Mouse (Mus musculus): ENCODE data around the gene Tbx20.
A peak's percentile ranks its signal among the peaks of the same experiment; 100 is the strongest.

The Tbx20 gene

DNA sequence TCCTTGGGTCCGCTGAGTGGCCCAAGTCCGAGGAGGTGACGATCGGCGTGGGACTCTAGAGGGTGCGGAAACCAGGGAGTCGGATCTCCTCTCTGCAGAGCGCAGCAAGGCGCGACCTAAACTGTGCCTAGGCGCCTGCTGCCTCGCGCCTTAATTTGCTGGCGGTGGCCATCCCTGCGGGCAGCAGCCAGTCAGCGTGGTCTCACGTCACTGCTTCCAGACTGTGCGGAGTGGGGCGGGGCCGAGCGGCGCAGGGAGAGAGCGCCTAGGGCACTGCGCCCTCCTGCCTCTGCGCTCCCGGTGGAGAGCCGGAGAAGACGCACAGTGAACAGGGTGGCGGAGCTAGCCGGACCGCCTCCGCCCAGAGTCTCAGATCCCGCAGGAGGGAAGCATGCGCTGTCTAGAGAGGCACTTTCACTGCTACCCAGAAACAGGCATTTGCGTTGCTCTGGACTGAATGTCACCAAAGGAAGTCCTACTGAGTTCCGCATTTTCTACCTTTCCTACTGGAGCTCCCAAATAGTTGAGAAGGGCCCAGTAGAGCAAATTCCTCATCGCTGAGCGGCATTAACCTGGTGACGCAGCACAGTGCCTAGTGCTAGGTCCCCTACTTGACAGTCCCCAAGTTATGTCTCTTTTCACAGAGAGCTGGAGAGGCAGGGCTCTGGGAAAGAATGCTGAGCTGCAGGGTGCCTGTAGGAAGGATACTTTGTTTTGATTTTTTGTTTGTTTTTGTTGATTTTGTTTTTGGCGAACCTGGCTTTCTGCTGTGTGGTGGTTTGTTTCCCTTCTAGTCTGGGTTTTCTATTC lies at the start of gene Tbx20:
Gene Tbx20 (minus strand): TSS at position 144 of the 810 bp plus-strand sequence.
- peak; percentile 92 for DNase-seq (ENCODE audit: low spot score)

GRCm38 (mm10) chr9:24818511-24818910 lies 44.4 kb upstream of the Tbx20 start:
- no peak for DNase-seq (ENCODE audit: low spot score)

DNA sequence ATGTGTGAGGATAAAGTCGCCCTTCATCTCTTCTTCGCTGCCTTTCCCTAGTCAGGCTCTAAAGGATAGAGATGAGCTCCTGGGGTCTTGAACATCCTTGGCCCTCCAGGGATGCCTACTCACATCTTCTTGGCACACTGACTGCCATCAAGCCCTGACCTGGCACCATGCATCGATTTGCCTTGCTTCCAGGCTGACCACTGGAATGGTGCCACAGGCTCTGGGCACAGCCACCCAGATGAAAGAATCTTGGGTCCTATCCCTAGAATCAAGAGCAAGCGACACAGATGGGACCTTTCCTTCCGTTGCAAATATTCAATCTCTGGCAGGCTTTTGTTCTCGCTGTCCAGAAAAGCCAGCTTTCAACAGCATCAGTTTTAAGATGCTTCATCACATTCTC lies 38.4 kb upstream of the Tbx20 start:
- no peak for DNase-seq (ENCODE audit: low spot score)

DNA sequence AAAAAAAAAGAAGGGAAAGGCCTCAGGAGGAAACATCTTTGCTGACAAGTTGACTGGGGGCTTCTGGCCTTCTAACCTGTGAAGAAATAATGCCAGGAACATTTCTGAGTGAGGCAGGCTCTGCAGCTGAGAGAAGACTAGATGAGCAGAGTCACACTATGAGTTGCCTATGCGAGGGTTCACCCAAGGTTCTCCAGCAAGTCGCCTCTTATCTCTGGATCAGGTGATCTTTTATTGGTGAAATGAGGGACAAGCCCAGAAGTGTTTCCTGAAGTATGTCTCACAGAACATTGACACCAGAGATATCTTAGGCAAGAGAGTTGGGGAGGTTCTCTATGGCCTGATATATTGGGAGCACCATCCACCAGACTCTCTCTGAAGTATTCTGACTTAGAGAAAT lies 18.0 kb upstream of the Tbx20 start:
- no peak for DNase-seq (ENCODE audit: low spot score)

GRCm38 (mm10) chr9:24789396-24789795 lies 15.3 kb upstream of the Tbx20 start:
- DNase-seq (ENCODE audit: low spot score) = no peak

- no peak for DNase-seq (ENCODE audit: low spot score)
Measured at GRCm38 (mm10) chr9:24782338-24782737, 8.2 kb upstream of the Tbx20 start.

GRCm38 (mm10) chr9:24780929-24781441 lies 6.9 kb upstream of the Tbx20 start:
- no peak for DNase-seq (ENCODE audit: low spot score)

DNA sequence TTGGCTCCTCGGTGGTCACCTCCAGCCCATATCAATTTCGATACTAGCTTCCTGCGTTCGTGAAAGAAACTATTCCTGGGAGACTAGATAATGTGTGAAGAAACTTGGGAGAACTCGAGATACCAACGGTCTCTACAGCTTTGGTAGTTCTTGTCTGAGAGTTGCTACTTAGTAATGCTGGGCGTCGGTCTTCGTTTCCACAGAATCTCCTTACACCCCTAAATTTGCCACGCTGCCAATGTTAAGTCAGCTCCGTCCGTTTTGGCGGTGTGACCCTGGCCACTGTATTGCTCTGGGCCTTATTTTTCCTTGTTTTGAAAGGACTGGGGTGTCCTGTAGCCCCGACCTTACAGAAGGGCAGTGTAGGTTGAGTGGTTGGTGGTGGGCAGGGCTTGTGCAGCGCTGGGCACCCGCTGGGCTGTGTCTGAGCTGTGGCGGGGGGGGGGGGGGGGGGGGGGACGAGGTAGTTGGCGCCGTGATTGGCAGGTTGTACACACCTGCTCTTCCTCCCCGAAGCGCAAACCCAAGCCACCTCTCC lies 6.4 kb upstream of the Tbx20 start:
- no peak for DNase-seq (ENCODE audit: low spot score)

GRCm38 (mm10) chr9:24779975-24780374 lies 5.9 kb upstream of the Tbx20 start:
- DNase-seq (ENCODE audit: low spot score) = no peak

- DNase-seq (ENCODE audit: low spot score) = no peak
Measured at GRCm38 (mm10) chr9:24778571-24778970, 4.5 kb upstream of the Tbx20 start.

DNA sequence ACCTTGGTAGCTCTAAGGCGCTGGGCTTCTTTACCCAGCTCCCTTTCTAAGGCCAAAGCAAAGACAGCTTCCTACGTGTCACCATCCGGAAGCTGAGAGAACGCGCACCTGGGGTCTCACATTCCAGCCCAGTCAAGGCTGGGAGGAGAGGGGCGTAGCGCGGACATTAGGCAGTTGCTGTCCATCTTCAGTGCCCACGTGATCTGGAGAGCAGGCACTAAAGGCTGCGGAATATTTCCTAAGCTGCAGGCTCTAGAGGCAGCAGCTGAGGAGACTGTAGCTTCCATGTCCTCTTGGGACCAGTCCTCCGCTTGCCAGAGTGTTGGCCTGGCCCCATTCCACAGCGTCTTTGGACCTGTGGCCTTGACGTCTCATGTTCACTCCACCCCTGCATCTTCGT lies 3.9 kb upstream of the Tbx20 start:
- DNase-seq (ENCODE audit: low spot score) = peak; percentile 60

DNA sequence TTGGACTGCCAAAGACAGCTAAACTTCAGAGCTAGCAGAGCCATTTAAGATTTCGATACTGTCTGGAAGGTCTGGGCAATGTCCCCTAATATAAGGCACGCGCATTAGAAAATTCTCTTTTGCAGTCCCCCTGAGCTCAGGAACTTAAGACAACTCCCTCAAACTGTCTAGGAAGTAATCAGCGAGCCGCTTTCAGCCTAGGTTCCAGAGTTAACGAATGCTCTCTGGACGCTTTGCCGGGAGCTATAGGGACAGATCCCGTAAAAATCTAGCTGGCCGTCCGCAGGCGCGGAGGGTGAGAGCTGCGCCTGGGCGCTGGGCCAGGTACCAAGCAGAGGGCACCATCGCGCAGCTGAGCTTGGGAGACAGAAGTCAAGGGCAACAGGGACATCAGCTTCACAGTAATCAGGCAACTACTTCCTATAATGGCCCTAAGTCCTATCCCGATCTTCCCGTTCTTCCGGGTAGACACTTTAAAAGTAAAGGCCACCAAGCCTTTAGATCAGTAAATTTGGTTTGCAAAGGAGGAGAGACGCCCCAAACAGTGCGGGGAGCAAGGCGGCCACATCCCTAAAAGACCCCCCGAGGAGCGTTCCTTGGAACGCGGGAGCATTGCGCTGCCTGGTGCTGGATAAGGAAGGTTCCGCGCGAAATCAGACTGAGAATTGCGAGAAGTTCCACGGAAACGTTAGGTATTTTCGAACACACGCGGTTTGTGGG lies 3.2 kb upstream of the Tbx20 start:
- peak; percentile 62 for DNase-seq (ENCODE audit: low spot score)

GRCm38 (mm10) chr9:24776487-24776886 lies 2.4 kb upstream of the Tbx20 start:
- peak; percentile 17 for DNase-seq (ENCODE audit: low spot score)

- DNase-seq (ENCODE audit: low spot score) = no peak
Measured at GRCm38 (mm10) chr9:24775567-24775966, 1.5 kb upstream of the Tbx20 start.

GRCm38 (mm10) chr9:24775001-24775400 lies 898 bp upstream of the Tbx20 start:
- no peak for DNase-seq (ENCODE audit: low spot score)

DNA sequence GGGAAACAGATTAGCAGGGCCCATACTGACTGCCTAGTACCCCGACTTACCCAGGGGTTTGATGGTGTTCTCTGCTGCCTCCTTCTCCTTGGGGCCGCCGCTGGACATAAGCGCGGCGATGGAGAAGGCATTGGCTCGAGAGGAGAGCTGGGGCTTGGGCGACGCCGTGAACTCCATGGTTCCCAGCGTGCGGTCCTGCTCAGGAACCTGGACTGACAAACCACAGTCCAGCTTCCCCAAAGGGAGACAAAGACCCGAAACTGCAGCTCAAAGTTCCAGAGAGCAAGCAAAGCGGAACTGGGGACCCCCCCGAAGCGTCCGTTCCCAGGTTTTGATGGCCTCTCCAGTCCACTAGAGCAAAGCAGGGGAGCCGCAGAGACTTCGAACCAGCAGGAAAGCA lies 434 bp downstream of the Tbx20 start:
- peak; percentile 13 for DNase-seq (ENCODE audit: low spot score)

- DNase-seq (ENCODE audit: low spot score) = no peak
Measured at GRCm38 (mm10) chr9:24773171-24773570, 932 bp downstream of the Tbx20 start.

- DNase-seq (ENCODE audit: low spot score) = no peak
Measured at GRCm38 (mm10) chr9:24772431-24773120, 1.5 kb downstream of the Tbx20 start.

GRCm38 (mm10) chr9:24771713-24772112 lies 2.4 kb downstream of the Tbx20 start:
- DNase-seq (ENCODE audit: low spot score) = no peak

DNA sequence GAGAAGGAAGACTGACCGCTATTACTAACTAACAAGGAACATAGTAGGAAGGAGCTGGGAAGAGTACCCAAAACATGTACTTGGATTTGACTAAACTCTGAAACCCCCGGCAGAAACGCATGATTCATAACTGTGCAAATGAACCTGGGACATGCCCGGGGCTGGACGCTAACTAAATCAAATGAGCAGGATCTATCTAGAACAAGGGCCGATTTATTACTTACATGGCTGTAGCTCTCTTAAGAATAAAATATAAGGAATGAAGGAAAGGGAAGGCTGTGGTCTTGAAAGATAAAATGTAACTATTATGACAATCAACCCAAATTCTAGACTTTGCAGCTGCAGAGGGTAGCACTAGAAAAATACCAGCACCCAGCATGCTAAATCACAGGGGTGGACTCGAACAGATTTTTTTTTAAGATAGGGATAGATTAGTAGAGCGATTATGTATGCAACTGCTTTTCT lies 3.1 kb downstream of the Tbx20 start:
- peak; percentile 17 for DNase-seq (ENCODE audit: low spot score)

DNA sequence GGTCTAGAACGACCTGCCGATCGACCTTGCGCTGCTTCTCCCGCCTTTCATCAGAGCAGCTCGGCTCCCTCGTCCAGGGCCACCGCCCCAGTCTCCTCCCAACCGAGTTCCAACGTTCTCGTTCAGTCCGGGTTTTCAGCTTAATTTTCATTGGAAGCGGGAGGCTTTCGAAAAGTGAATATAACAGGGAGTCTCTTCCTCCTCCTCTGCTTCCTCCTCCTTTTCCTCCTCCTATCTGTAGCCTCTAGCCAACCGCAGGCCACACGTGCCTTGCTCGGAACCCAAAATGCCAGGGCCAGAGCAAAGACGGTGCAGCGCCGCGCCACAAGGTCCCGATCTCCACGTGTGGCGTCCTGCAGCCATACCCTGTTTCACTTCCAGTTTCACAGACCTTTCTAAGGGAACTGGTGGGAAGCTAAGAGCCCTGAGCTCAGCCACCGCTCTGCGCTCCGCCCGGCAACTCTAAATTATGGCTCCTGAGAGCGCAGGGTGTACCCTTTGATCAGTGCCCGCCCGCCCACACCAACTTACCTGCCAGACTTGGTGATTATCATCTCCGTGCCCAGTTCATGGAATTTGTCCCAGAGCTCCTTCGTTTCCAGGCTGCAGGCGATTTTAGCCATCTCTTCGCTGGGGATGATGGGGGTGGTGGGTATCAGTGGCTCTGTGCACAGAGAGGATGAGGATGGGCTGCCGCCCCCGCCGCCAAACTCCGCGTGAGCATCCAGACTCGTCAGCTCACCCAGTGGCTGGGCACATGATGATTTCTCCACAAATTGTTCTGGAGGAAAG lies 3.8 kb downstream of the Tbx20 start:
- DNase-seq (ENCODE audit: low spot score) = peak; percentile 60

Data from MN1 (cell line).